Comparison of ENCODE assay signal across 38 mouse cellular contexts in genomic region chrX:169789702-169790101, GRCm38 (mm10). TPM values are rescaled to one million over a fixed set of nuclear protein-coding genes. Genes with fewer than 3 reads are reported as not detected.
"Had no signal": no experiment of that assay in that cellular context is flagged by ENCODE, and none has a peak within 500 bp of the region (broad histone marks: within the 10 kb centered on the region; RNA-seq: fewer than 3 reads in every experiment).

No protein-coding gene starts in this region.

- H3K27me3 ChIP-seq: heart, embryonic 15.5 days; liver, embryonic 13.5 days; liver, embryonic 15.5 days had no signal

- H3K27ac ChIP-seq: heart, embryonic 13.5 days; heart, embryonic 15.5 days; hindbrain, embryonic 13.5 days; hindbrain, embryonic 15.5 days; hindbrain, postnatal 0 days; kidney, embryonic 15.5 days; kidney, postnatal 0 days; limb, embryonic 10.5 days; limb, embryonic 12.5 days; liver, embryonic 13.5 days; liver, embryonic 15.5 days had no signal

- H3K36me3 ChIP-seq: heart, embryonic 13.5 days; heart, embryonic 15.5 days; hindbrain, embryonic 13.5 days; hindbrain, embryonic 15.5 days; kidney, embryonic 15.5 days; limb, embryonic 10.5 days; limb, embryonic 12.5 days; liver, embryonic 13.5 days; liver, embryonic 15.5 days had no signal

- H3K9me3 ChIP-seq: heart, embryonic 13.5 days; heart, embryonic 15.5 days; hindbrain, embryonic 13.5 days; hindbrain, embryonic 15.5 days; kidney, embryonic 15.5 days; limb, embryonic 10.5 days; limb, embryonic 12.5 days; liver, embryonic 13.5 days; liver, embryonic 15.5 days had no signal

- H3K4me2 ChIP-seq: heart, embryonic 11.5 days; heart, embryonic 13.5 days; heart, embryonic 15.5 days; hindbrain, embryonic 13.5 days; hindbrain, embryonic 15.5 days; kidney, embryonic 15.5 days; limb, embryonic 12.5 days; liver, embryonic 11.5 days; liver, embryonic 13.5 days; liver, embryonic 15.5 days had no signal

- DNase-seq: gastrocnemius, postnatal 14 days; gastrocnemius, postnatal 36 days; heart, adult 18-20 months; heart, postnatal 14 days; heart, postnatal 36 days; kidney, adult 11 months; kidney, adult 2 months; kidney, adult 9 months; kidney, postnatal 14 days; kidney, postnatal 36 days; layer of hippocampus, adult 9-11 months; layer of hippocampus, postnatal 36 days; liver; liver, embryonic 13.5 days had no signal

- H3K4me3 ChIP-seq: heart, embryonic 13.5 days; heart, embryonic 15.5 days; hindbrain, embryonic 13.5 days; hindbrain, embryonic 15.5 days; kidney, embryonic 15.5 days; limb, embryonic 10.5 days; limb, embryonic 12.5 days; liver, embryonic 13.5 days; liver, embryonic 15.5 days had no signal

- H3K4me1 ChIP-seq: heart, embryonic 13.5 days; heart, embryonic 15.5 days; hindbrain, embryonic 13.5 days; hindbrain, embryonic 15.5 days; kidney, embryonic 15.5 days; limb, embryonic 10.5 days; limb, embryonic 12.5 days; liver, embryonic 13.5 days; liver, embryonic 15.5 days had no signal

- H3K9ac ChIP-seq: heart, embryonic 13.5 days; heart, embryonic 15.5 days; hindbrain, embryonic 13.5 days; hindbrain, embryonic 15.5 days; kidney, embryonic 15.5 days; limb, embryonic 12.5 days; liver, embryonic 13.5 days; liver, embryonic 15.5 days had no signal

RNA-seq across cellular contexts. Expression of gene 4933400A11Rik, which starts 10.3 kb away (rescaled TPM):
- total RNA-seq: gastrocnemius, adult 18-20 months; gastrocnemius, adult 8-10 months; gastrocnemius, postnatal 14 days; gastrocnemius, postnatal 36 days; heart, adult 18-20 months; heart, postnatal 14 days; heart, postnatal 36 days; hematopoietic stem cell, adult 5-6 weeks; hindbrain, postnatal 0 days; layer of hippocampus, adult 18-20 months; layer of hippocampus, adult 8-10 months; layer of hippocampus, postnatal 14 days; layer of hippocampus, postnatal 36 days; left cerebral cortex, adult 18-20 months; left cerebral cortex, adult 8-10 months; left cerebral cortex, postnatal 14 days; left cerebral cortex, postnatal 36 days had no signal
- polyA plus RNA-seq: gonadal fat pad, adult 2 months; hindbrain, embryonic 13.5 days; hindbrain, postnatal 0 days; kidney, adult 2 months; kidney, postnatal 0 days; large intestine, adult 2 months; limb, embryonic 10.5 days; limb, embryonic 12.5 days; liver, embryonic 11.5 days; liver, embryonic 13.5 days; liver, embryonic 15.5 days had no signal
